Mouse (Mus musculus): ENCODE results near the gene Rreb1. TPM values are rescaled to one million over a fixed set of nuclear protein-coding genes. Genes with fewer than 3 reads are reported as not detected.

The Rreb1 gene
- total RNA-seq, 4 experiments from 2014 or later: 21.4 to 34.5 (median 25.8) TPM

- DNase-seq (ENCODE audit: low spot score in 2 of 2): peak; percentile 33 to 39
These were observed 513 bp downstream of the Rreb1 start for GRCm38 (mm10) chr13:37778594-37779231.

- no peak for DNase-seq (ENCODE audit: low spot score in 2 of 2)
These were observed 1.1 kb downstream of the Rreb1 start for GRCm38 (mm10) chr13:37779251-37779667.

GRCm38 (mm10) chr13:37781557-37781956 is 3.4 kb downstream of the Rreb1 start:
- DNase-seq (ENCODE audit: low spot score in 2 of 2): no peak

GRCm38 (mm10) chr13:37782144-37782543 is 3.9 kb downstream of the Rreb1 start:
- no peak for DNase-seq (ENCODE audit: low spot score in 2 of 2)

- no peak for DNase-seq (ENCODE audit: low spot score in 2 of 2)
These were observed 5.5 kb downstream of the Rreb1 start for GRCm38 (mm10) chr13:37783676-37784075.

GRCm38 (mm10) chr13:37784226-37784625 is 6.0 kb downstream of the Rreb1 start:
- peak in 1 of 2 experiments; percentile 24 for DNase-seq (ENCODE audit: low spot score in 2 of 2)

- DNase-seq (ENCODE audit: low spot score in 2 of 2): no peak
These were observed 14.6 kb downstream of the Rreb1 start for GRCm38 (mm10) chr13:37792739-37793336.

- no peak for DNase-seq (ENCODE audit: low spot score in 2 of 2)
These were observed 20.6 kb downstream of the Rreb1 start for GRCm38 (mm10) chr13:37798811-37799210.

GRCm38 (mm10) chr13:37799413-37799812 is 21.2 kb downstream of the Rreb1 start:
- no peak for DNase-seq (ENCODE audit: low spot score in 2 of 2)

GRCm38 (mm10) chr13:37801101-37802075 is 23.2 kb downstream of the Rreb1 start:
- no peak for DNase-seq (ENCODE audit: low spot score in 2 of 2)

- DNase-seq (ENCODE audit: low spot score in 2 of 2): no peak
These were observed 24.2 kb downstream of the Rreb1 start for GRCm38 (mm10) chr13:37802246-37803003.

- no peak for DNase-seq (ENCODE audit: low spot score in 2 of 2)
These were observed 25.0 kb downstream of the Rreb1 start for GRCm38 (mm10) chr13:37803244-37803643.

- DNase-seq (ENCODE audit: low spot score in 2 of 2): no peak
These were observed 25.8 kb downstream of the Rreb1 start for GRCm38 (mm10) chr13:37804023-37804422.

GRCm38 (mm10) chr13:37815001-37815400 is 36.8 kb downstream of the Rreb1 start:
- DNase-seq (ENCODE audit: low spot score in 2 of 2): no peak

GRCm38 (mm10) chr13:37816736-37817135 is 38.5 kb downstream of the Rreb1 start:
- DNase-seq (ENCODE audit: low spot score in 2 of 2): no peak

- DNase-seq (ENCODE audit: low spot score in 2 of 2): no peak
These were observed 43.2 kb downstream of the Rreb1 start for GRCm38 (mm10) chr13:37821413-37821812.

- DNase-seq (ENCODE audit: low spot score in 2 of 2): no peak
These were observed 46.2 kb downstream of the Rreb1 start for GRCm38 (mm10) chr13:37824331-37824920.

GRCm38 (mm10) chr13:37824956-37825645 is 46.9 kb downstream of the Rreb1 start:
- DNase-seq (ENCODE audit: low spot score in 2 of 2): no peak

- DNase-seq (ENCODE audit: low spot score in 2 of 2): peak in 1 of 2 experiments; percentile 44
These were observed 47.6 kb downstream of the Rreb1 start for GRCm38 (mm10) chr13:37825646-37826280.
